ENCODE assay signal across 27 mouse cellular contexts in genomic region chr14:78824507-78824906, GRCm38 (mm10).
"Had no signal": no experiment of that assay in that cellular context is flagged by ENCODE, and none has a peak within 500 bp of the region (broad histone marks: within the 10 kb centered on the region; RNA-seq: fewer than 3 reads in every experiment).

No protein-coding gene starts in this region.

- H3K27me3 ChIP-seq: heart, embryonic 13.5 days; heart, embryonic 15.5 days; hindbrain, embryonic 13.5 days; hindbrain, embryonic 15.5 days; kidney, embryonic 15.5 days; limb, embryonic 13.5 days; limb, embryonic 15.5 days; liver, embryonic 13.5 days; liver, embryonic 15.5 days had no signal

- ATAC-seq: hindbrain, postnatal 0 days; intestine, embryonic 16.5 days had no signal

- H3K9me3 ChIP-seq: heart, embryonic 13.5 days; heart, embryonic 15.5 days; hindbrain, embryonic 13.5 days; hindbrain, embryonic 15.5 days; kidney, embryonic 15.5 days; limb, embryonic 13.5 days; limb, embryonic 15.5 days; liver, embryonic 13.5 days; liver, embryonic 15.5 days had no signal

- H3K36me3 ChIP-seq: heart, embryonic 13.5 days; heart, embryonic 15.5 days; hindbrain, embryonic 13.5 days; hindbrain, embryonic 15.5 days; kidney, embryonic 15.5 days; limb, embryonic 13.5 days; limb, embryonic 15.5 days; liver, embryonic 13.5 days; liver, embryonic 15.5 days had no signal

- H3K4me2 ChIP-seq: heart, embryonic 11.5 days; heart, embryonic 13.5 days; heart, embryonic 15.5 days; hindbrain, embryonic 13.5 days; hindbrain, embryonic 15.5 days; kidney, embryonic 15.5 days; limb, embryonic 13.5 days; limb, embryonic 15.5 days; liver, embryonic 13.5 days; liver, embryonic 15.5 days had no signal

- H3K9ac ChIP-seq: heart, embryonic 13.5 days; heart, embryonic 15.5 days; hindbrain, embryonic 13.5 days; hindbrain, embryonic 15.5 days; kidney, embryonic 15.5 days; limb, embryonic 13.5 days; limb, embryonic 15.5 days; liver, embryonic 13.5 days; liver, embryonic 15.5 days had no signal

- H3K27ac ChIP-seq: heart, adult 2 months; heart, embryonic 13.5 days; heart, embryonic 15.5 days; hindbrain, embryonic 13.5 days; hindbrain, embryonic 15.5 days; hindbrain, postnatal 0 days; kidney, embryonic 15.5 days; kidney, postnatal 0 days; limb, embryonic 13.5 days; limb, embryonic 15.5 days; liver, embryonic 13.5 days; liver, embryonic 15.5 days had no signal

- DNase-seq: gastrocnemius, postnatal 14 days; gastrocnemius, postnatal 36 days; heart, adult 11 months; heart, adult 2 months; heart, postnatal 14 days; heart, postnatal 36 days; kidney, adult 11 months; kidney, adult 2 months; kidney, adult 9 months; kidney, postnatal 14 days; kidney, postnatal 36 days; layer of hippocampus, adult 9-11 months; layer of hippocampus, postnatal 36 days; left cerebral cortex, postnatal 4 days; liver, embryonic 13.5 days had no signal

- H3K4me3 ChIP-seq: heart, adult 2 months; heart, embryonic 13.5 days; heart, embryonic 15.5 days; hindbrain, embryonic 13.5 days; hindbrain, embryonic 15.5 days; kidney, embryonic 15.5 days; limb, embryonic 13.5 days; limb, embryonic 15.5 days; liver, embryonic 13.5 days; liver, embryonic 15.5 days had no signal

- H3K4me1 ChIP-seq: heart, embryonic 13.5 days; heart, embryonic 15.5 days; hindbrain, embryonic 13.5 days; hindbrain, embryonic 15.5 days; kidney, embryonic 15.5 days; limb, embryonic 13.5 days; limb, embryonic 15.5 days; liver, embryonic 13.5 days; liver, embryonic 15.5 days had no signal
